Mouse (Mus musculus) midbrain, embryonic 10.5 days (tissue): ENCODE measurements around the gene Acan. TPM values are rescaled to one million over a fixed set of nuclear protein-coding genes. Genes with fewer than 3 reads are reported as not detected.
A peak's percentile ranks its signal among the peaks of the same experiment; 100 is the strongest.

Experiments used
- DNase-seq: peaks from one replicate; pipeline ENCODE4 v3.0.0-alpha.2; 2017; ENCODE audit warnings: low spot score
- H3K27ac ChIP-seq: fragments of 300-500 bp; sonication (generic); replicated peaks from 2 replicates; pipeline ENCODE4 v1.5.1; 2016; ENCODE audit warnings: mild to moderate bottlenecking
- H3K27me3 ChIP-seq: fragments of 300-500 bp; sonication (generic); 2 replicates; pipeline ENCODE4 v1.6.1; 2016; ENCODE audit warnings: low read depth, mild to moderate bottlenecking; ENCODE audit not compliant: poor library complexity, severe bottlenecking
- H3K36me3 ChIP-seq: fragments of 300-500 bp; sonication (generic); 2 replicates; pipeline ENCODE4 v1.6.1; 2016; ENCODE audit warnings: mild to moderate bottlenecking, moderate library complexity
- H3K4me1 ChIP-seq: fragments of 300-500 bp; sonication (generic); 2 replicates; pipeline ENCODE4 v1.6.1; 2016
- H3K4me3 ChIP-seq: fragments of 300-500 bp; sonication (generic); 2 replicates; pipeline ENCODE4 v1.5.1; 2016; ENCODE audit warnings: mild to moderate bottlenecking, moderate library complexity
- H3K9me3 ChIP-seq: fragments of 300-500 bp; sonication (generic); replicated peaks from 2 replicates; pipeline ENCODE4 v1.6.1; 2016; ENCODE audit warnings: mild to moderate bottlenecking
- WGBS: fragments of 180-500 bp; shearing (Covaris S2); methylation state at CpG from one replicate; pipeline ENCODE4 v1.1.7; 2016; 5-methylcytosine and 5-hydroxymethylcytosine counted together
- polyA plus RNA-seq: library from polyadenylated mRNA; unstranded; fragments of >200 nt; fragmentation: Nextera tagmentation; extraction: Ambion mirVana; gene quantifications from 2 replicates; pipeline ENCODE4 v1.2.1, GENCODE M21; 2016

The Acan gene
- 0.02 and 0.05 TPM in 2 replicates for polyA plus RNA-seq

- Histone ChIP-seq H3K36me3 (no peaks in the 10 kb centered on the region), H3K27me3 (peaks cover 92% of the 10 kb centered on the region), H3K27ac (no peak within 1 kb of the TSS; the same call in 1 of the 2 replicates), H3K4me3 (peak within 1 kb of the TSS; percentile 69), H3K4me1 (peaks cover 28% of the 10 kb centered on the region), H3K9me3 (no peaks in the 10 kb centered on the region)
- under 1% methylated on average over 23 of the region's 23 CpGs for WGBS
- DNase-seq = peak; percentile 50
Observed at GRCm38 (mm10) chr7:79053383-79053889, at the start of gene Acan. Gene Acan, plus strand, starts transcription at chr7:79053483.

GRCm38 (mm10) chr7:79021293-79021905, 31.9 kb upstream of the Acan start:
- no peak overlapping the region for H3K27ac ChIP-seq
- no peak for DNase-seq
- H3K27me3 ChIP-seq = no peaks in the 10 kb centered on the region
- 78% methylated on average over 9 of the region's 9 CpGs for WGBS
- H3K4me3 ChIP-seq = no peak overlapping the region
- no peaks in the 10 kb centered on the region for H3K4me1 ChIP-seq
- no peaks in the 10 kb centered on the region for H3K36me3 ChIP-seq
- no peaks in the 10 kb centered on the region for H3K9me3 ChIP-seq

GRCm38 (mm10) chr7:79029138-79029537, 24.1 kb upstream of the Acan start:
- Histone ChIP-seq H3K36me3 (no peaks in the 10 kb centered on the region), H3K4me3 (no peak overlapping the region), H3K27me3 (no peaks in the 10 kb centered on the region), H3K9me3 (no peaks in the 10 kb centered on the region), H3K4me1 (no peaks in the 10 kb centered on the region), H3K27ac (no peak overlapping the region)
- 89% methylated on average over 3 of the region's 3 CpGs for WGBS
- DNase-seq = no peak

GRCm38 (mm10) chr7:79033745-79034144, 19.5 kb upstream of the Acan start:
- DNase-seq = no peak
- WGBS = 85% methylated on average over 2 of the region's 2 CpGs
- Histone ChIP-seq H3K27ac (no peak overlapping the region), H3K9me3 (no peaks in the 10 kb centered on the region), H3K27me3 (no peaks in the 10 kb centered on the region), H3K4me3 (no peak overlapping the region), H3K36me3 (no peaks in the 10 kb centered on the region), H3K4me1 (no peaks in the 10 kb centered on the region)

- Histone ChIP-seq H3K4me1 (no peaks in the 10 kb centered on the region), H3K9me3 (0 out of 2 replicates have a peak, but pooled peaks cover 3% of the 10 kb centered on the region), H3K36me3 (no peaks in the 10 kb centered on the region), H3K27me3 (no peaks in the 10 kb centered on the region), H3K27ac (no peak overlapping the region), H3K4me3 (no peak overlapping the region)
- no peak for DNase-seq
- WGBS = 91% methylated on average over 2 of the region's 2 CpGs
Observed at GRCm38 (mm10) chr7:79034521-79034920, 18.8 kb upstream of the Acan start.

GRCm38 (mm10) chr7:79052081-79052480, 1.2 kb upstream of the Acan start:
- Histone ChIP-seq H3K4me3 (peak overlapping the region; percentile 69; the same call in 1 of the 2 replicates), H3K27me3 (peaks cover 85% of the 10 kb centered on the region), H3K27ac (no peak overlapping the region), H3K9me3 (no peaks in the 10 kb centered on the region), H3K36me3 (no peaks in the 10 kb centered on the region), H3K4me1 (peaks cover 28% of the 10 kb centered on the region)
- no peak for DNase-seq
- 23% methylated on average over 5 of the region's 5 CpGs for WGBS

GRCm38 (mm10) chr7:79052521-79053382, 531 bp upstream of the Acan start:
- peaks cover 28% of the 10 kb centered on the region for H3K4me1 ChIP-seq
- H3K27ac ChIP-seq = no peak overlapping the region; the same call in 1 of the 2 replicates
- no peak for DNase-seq
- H3K4me3 ChIP-seq = peak overlapping the region; percentile 69
- WGBS = under 1% methylated on average over 61 of the region's 66 CpGs
- no peaks in the 10 kb centered on the region for H3K9me3 ChIP-seq
- no peaks in the 10 kb centered on the region for H3K36me3 ChIP-seq
- H3K27me3 ChIP-seq = peaks cover 92% of the 10 kb centered on the region

GRCm38 (mm10) chr7:79054111-79054510, 828 bp downstream of the Acan start:
- H3K27ac ChIP-seq = no peak overlapping the region
- 10% methylated on average over 13 of the region's 13 CpGs for WGBS
- peaks cover 28% of the 10 kb centered on the region for H3K4me1 ChIP-seq
- DNase-seq = peak; percentile 21
- no peaks in the 10 kb centered on the region for H3K9me3 ChIP-seq
- no peaks in the 10 kb centered on the region for H3K36me3 ChIP-seq
- peak overlapping the region; percentile 69 for H3K4me3 ChIP-seq
- peaks cover 87% of the 10 kb centered on the region for H3K27me3 ChIP-seq

- peaks cover 43% of the 10 kb centered on the region for H3K27me3 ChIP-seq
- DNase-seq = no peak
- no peaks in the 10 kb centered on the region for H3K9me3 ChIP-seq
- WGBS = 28% methylated on average over 2 of the region's 2 CpGs
- H3K36me3 ChIP-seq = no peaks in the 10 kb centered on the region
- H3K27ac ChIP-seq = no peak overlapping the region
- peaks cover 12% of the 10 kb centered on the region for H3K4me1 ChIP-seq
- H3K4me3 ChIP-seq = no peak overlapping the region
Observed at GRCm38 (mm10) chr7:79058546-79058945, 5.3 kb downstream of the Acan start.

GRCm38 (mm10) chr7:79067466-79067865, 14.2 kb downstream of the Acan start:
- Histone ChIP-seq H3K4me3 (no peak overlapping the region), H3K27ac (no peak overlapping the region), H3K9me3 (no peaks in the 10 kb centered on the region), H3K27me3 (no peaks in the 10 kb centered on the region), H3K4me1 (peaks cover 8% of the 10 kb centered on the region; the same call in 1 of the 2 replicates), H3K36me3 (no peaks in the 10 kb centered on the region)
- 80% methylated on average over 7 of the region's 7 CpGs for WGBS
- DNase-seq = no peak

GRCm38 (mm10) chr7:79068231-79068630, 14.9 kb downstream of the Acan start:
- Histone ChIP-seq H3K4me3 (no peak overlapping the region), H3K27ac (no peak overlapping the region), H3K4me1 (peaks cover 8% of the 10 kb centered on the region; the same call in 1 of the 2 replicates), H3K9me3 (no peaks in the 10 kb centered on the region), H3K36me3 (no peaks in the 10 kb centered on the region), H3K27me3 (no peaks in the 10 kb centered on the region)
- WGBS = 43% methylated on average over 4 of the region's 4 CpGs
- no peak for DNase-seq

- Histone ChIP-seq H3K27ac (no peak overlapping the region), H3K4me3 (no peak overlapping the region), H3K9me3 (no peaks in the 10 kb centered on the region), H3K36me3 (no peaks in the 10 kb centered on the region), H3K4me1 (no peaks in the 10 kb centered on the region), H3K27me3 (no peaks in the 10 kb centered on the region; the same call in 1 of the 2 replicates)
- 85% methylated on average over 3 of the region's 3 CpGs for WGBS
- no peak for DNase-seq
Observed at GRCm38 (mm10) chr7:79079212-79079611, 25.9 kb downstream of the Acan start.
